Mouse (Mus musculus) lung, postnatal 0 days (tissue): ENCODE data around the gene Spc24.

Source experiments
- CTCF ChIP-seq: IDR thresholded peaks from 2 replicates; pipeline ENCODE4 v1.5.1; 2016; ENCODE audit warnings: antibody characterized with exemption, mild to moderate bottlenecking
- EP300 ChIP-seq: IDR thresholded peaks from 2 replicates; pipeline ENCODE4 v1.6.1; 2016; ENCODE audit warnings: antibody characterized with exemption, mild to moderate bottlenecking, control low read depth

DNA sequence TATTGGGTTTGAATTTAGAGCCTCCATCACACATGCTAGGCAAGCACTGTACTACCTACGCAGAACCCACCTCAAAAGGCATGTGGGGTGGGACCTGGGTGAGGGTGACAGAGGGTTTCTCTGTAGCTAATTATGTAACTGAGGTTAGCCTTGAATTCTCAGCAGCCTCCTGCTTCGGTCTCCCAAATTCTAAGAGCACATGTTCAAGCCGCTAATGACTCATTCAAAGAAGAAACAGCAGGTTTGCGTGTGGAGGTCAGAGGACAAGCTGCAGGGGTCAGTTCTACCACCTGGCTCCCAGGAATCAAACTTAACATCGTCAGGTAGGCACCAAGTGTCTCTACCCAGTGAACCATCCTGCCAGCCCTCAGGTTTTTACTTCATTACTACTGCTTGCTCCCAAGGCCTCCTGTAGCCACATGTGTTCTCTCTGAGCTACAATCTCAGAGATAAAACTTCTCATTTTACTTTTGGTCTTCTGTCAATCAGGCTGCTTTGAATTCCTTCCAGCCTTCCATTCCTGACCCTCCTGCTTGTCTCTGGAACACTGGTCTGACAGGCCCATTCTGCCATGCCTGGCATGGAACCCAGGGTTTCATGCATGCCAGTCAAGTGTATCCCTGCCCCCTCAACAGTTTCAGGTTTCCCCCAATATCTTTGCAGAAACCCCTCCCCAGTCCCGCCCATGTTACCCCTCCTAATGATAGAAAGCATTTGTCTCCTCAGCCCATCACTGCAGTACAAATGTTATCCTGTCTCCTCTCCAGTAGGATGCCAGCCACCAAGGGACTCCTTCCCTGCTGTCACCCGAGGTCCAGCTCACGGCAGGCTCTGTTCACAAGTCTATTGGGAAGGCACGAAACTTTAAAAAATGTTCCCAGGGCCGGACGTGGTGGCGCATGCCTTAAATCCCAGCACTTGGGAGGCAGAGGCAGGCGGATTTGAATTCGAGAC, 1.2 kb downstream of the Spc24 start:
- no peak for TF ChIP-seq EP300
- no peak for TF ChIP-seq CTCF
